Mouse (Mus musculus) hindbrain, embryonic 13.5 days (tissue): ENCODE measurements around the gene Slc25a36. TPM values are rescaled to one million over a fixed set of nuclear protein-coding genes. Genes with fewer than 3 reads are reported as not detected.
A peak's percentile ranks its signal among the peaks of the same experiment; 100 is the strongest.

ENCODE experiments used
- ATAC-seq: fragments of 200-750 bp; cut with Nextera tagmentation; 2 replicates; pipeline ENCODE4 v1.8.0; 2017; ENCODE audit warnings: moderate TSS enrichment; ENCODE audit not compliant: low FRiP score
- H3K27ac ChIP-seq: fragments of 300-500 bp; sonication (generic); 2 replicates; pipeline ENCODE4 v1.5.1; 2015; ENCODE audit warnings: inconsistent platforms, mild to moderate bottlenecking, moderate library complexity
- H3K27me3 ChIP-seq: fragments of 300-500 bp; sonication (generic); 2 replicates; pipeline ENCODE4 v1.6.1; 2015; ENCODE audit warnings: mild to moderate bottlenecking, inconsistent platforms
- H3K36me3 ChIP-seq: fragments of 300-500 bp; sonication (generic); 2 replicates; pipeline ENCODE4 v1.6.1; 2015; ENCODE audit warnings: mild to moderate bottlenecking, inconsistent platforms
- H3K4me1 ChIP-seq: fragments of 300-500 bp; sonication (generic); replicated peaks from 2 replicates; pipeline ENCODE4 v1.6.1; 2015; ENCODE audit warnings: inconsistent platforms
- H3K4me2 ChIP-seq: fragments of 300-500 bp; sonication (generic); 2 replicates; pipeline ENCODE4 v1.6.1; 2015; ENCODE audit warnings: inconsistent platforms, mild to moderate bottlenecking, moderate library complexity
- H3K4me3 ChIP-seq: fragments of 300-500 bp; sonication (generic); 2 replicates; pipeline ENCODE4 v1.5.1; 2015; ENCODE audit warnings: mild to moderate bottlenecking, inconsistent platforms
- H3K9ac ChIP-seq: fragments of 300-500 bp; sonication (generic); 2 replicates; pipeline ENCODE4 v1.6.1; 2015; ENCODE audit warnings: mild to moderate bottlenecking, inconsistent platforms
- H3K9me3 ChIP-seq: fragments of 300-500 bp; sonication (generic); 2 replicates; pipeline ENCODE4 v1.6.1; 2016; ENCODE audit warnings: inconsistent platforms
- WGBS: fragments of 180-500 bp; shearing (Covaris S2); methylation state at CpG from one replicate; pipeline ENCODE4 v1.1.7; 2015; 5-methylcytosine and 5-hydroxymethylcytosine counted together
- polyA plus RNA-seq: library from polyadenylated mRNA; unstranded; fragments of >200 nt; fragmentation: Nextera tagmentation; extraction: Ambion mirVana; gene quantifications from 2 replicates; pipeline ENCODE4 v1.2.1, GENCODE M21; 2015

Slc25a36 gene
- polyA plus RNA-seq, 1 experiment from 2014 or later = 85.5 TPM

GRCm38 (mm10) chr9:97065216-97065615 is 45.7 kb downstream of the Slc25a36 start:
- Histone ChIP-seq H3K36me3 (no peaks in the 10 kb centered on the region), H3K4me2 (no peak overlapping the region), H3K27me3 (no peaks in the 10 kb centered on the region), H3K9me3 (no peaks in the 10 kb centered on the region), H3K9ac (no peak overlapping the region), H3K4me3 (no peak overlapping the region), H3K4me1 (peaks cover 26% of the 10 kb centered on the region), H3K27ac (no peak overlapping the region)
- whole genome bisulfite sequencing = 44% methylated on average over 5 of the region's 5 CpGs
- ATAC-seq = no peak

DNA sequence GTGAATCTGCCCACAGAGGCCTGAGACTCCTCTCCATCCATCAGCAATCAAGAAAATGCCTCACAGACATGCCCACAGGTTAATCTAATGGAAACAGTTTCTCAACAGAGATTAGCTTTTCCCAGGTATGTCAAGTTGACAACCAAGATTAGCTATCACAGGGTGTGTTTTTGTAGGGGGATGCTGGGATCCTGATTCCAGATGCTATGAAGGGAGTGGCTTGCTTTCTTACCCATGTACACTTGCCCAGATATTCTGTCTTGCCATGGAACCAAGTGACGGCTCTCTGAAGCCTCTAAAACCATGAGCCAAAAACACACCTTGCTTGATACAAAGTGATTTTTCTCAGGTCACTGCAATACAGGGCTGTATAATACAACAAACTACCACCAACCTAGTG is 46.8 kb downstream of the Slc25a36 start:
- Histone ChIP-seq H3K4me2 (no peak overlapping the region), H3K36me3 (no peaks in the 10 kb centered on the region), H3K27me3 (no peaks in the 10 kb centered on the region), H3K9me3 (no peaks in the 10 kb centered on the region), H3K9ac (no peak overlapping the region), H3K4me3 (no peak overlapping the region), H3K27ac (no peak overlapping the region), H3K4me1 (peaks cover 28% of the 10 kb centered on the region)
- ATAC-seq = no peak
- WGBS = 91% methylated on average over 1 of the region's 1 CpGs

DNA sequence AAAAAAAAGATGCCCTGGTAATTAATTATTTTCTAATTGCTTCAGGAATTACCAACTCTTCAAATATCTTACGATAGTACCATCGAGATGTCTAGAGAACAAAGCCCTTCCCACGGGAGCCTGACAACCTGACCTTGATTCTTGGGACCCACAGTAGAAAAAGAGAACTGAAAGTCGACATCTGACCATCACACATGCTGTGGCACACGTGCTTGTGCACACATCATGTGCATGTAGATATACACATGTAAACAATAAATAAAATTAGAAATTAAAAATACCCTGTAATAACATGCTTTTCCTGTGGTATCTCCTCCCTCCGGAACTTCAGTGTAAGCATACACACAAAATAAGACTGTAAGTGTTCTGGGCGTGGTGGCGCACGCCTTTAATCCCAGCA is 49.3 kb downstream of the Slc25a36 start:
- no peak overlapping the region for H3K9ac ChIP-seq
- no peak overlapping the region for H3K4me2 ChIP-seq
- no peak overlapping the region for H3K27ac ChIP-seq
- H3K4me3 ChIP-seq = no peak overlapping the region
- H3K9me3 ChIP-seq = no peaks in the 10 kb centered on the region
- 94% methylated on average over 9 of the region's 9 CpGs for WGBS
- H3K27me3 ChIP-seq = no peaks in the 10 kb centered on the region
- no peak for ATAC-seq
- peaks cover 27% of the 10 kb centered on the region for H3K4me1 ChIP-seq
- H3K36me3 ChIP-seq = no peaks in the 10 kb centered on the region

DNA sequence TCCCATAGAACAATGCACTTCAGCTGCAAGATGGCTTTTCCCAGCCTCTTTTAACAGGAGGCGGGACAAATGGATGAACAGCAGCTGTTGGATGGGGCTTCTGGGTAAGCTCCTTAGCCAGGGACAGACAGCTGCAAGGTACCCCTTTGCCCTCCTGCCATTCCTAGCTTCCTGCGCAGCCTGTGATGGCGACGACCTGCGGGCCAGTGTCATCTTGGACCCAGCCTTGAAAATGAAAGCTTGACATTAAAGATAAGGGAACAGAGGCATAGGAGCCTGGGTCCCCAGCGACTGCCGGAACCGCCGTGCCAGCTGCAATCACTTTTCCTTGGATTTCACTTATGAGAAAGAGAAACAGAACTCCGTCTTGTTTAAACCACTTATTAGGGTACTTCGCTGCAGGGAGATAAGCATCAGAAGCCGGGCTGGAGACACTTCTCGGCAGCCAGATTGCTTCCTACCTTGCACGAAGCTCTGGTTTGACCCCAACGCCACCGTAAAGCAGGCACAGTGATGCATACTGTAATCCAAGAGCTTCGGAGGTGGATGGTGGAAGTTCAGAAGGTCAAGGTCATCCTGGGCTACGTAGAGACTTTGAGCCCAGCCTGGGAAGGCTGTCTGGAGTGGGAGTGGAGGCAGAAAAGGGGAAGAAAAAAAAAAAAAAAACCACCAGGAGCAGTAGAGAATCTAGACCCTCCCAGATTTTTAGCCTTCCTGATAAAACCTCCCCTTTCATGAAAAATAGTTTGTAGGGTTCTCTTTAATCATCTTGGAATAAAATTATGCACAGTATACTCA is 54.2 kb downstream of the Slc25a36 start:
- 0 out of 2 replicates have a peak overlapping the region, but pooled peaks have one; percentile 5 for H3K27ac ChIP-seq
- H3K27me3 ChIP-seq = no peaks in the 10 kb centered on the region
- no peak overlapping the region for H3K4me3 ChIP-seq
- H3K4me1 ChIP-seq = peaks cover 26% of the 10 kb centered on the region
- WGBS = 59% methylated on average over 18 of the region's 18 CpGs
- ATAC-seq = 0 out of 2 replicates have a peak, but pooled peaks have one; percentile 16
- peak overlapping the region; percentile 27 for H3K4me2 ChIP-seq
- H3K36me3 ChIP-seq = no peaks in the 10 kb centered on the region
- H3K9me3 ChIP-seq = no peaks in the 10 kb centered on the region
- peak overlapping the region; percentile 14; the same call in 1 of the 2 replicates for H3K9ac ChIP-seq

DNA sequence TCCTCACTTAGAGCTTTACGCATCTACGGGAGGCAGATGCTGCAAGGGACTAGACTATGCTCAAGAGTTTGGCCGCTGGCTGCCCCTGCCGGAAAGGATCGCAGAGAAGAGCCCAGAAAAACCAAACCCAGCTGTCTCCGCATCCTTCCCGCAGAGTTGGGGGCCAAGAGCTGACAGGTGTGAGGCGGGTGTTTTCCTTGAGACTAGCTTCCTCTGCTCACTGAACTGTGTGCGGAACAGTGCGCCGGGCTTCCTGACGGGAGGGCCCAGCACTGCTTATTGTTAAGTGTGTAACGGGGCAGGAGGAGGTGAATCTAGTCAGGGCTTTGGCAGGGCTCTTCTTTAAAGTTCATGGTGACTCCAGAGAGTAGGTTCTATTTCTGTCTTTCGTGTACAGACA is 55.1 kb downstream of the Slc25a36 start:
- Histone ChIP-seq H3K9me3 (no peaks in the 10 kb centered on the region), H3K4me3 (no peak overlapping the region), H3K27ac (0 out of 2 replicates have a peak overlapping the region, but pooled peaks have one; percentile 5), H3K4me1 (peaks cover 28% of the 10 kb centered on the region), H3K36me3 (no peaks in the 10 kb centered on the region), H3K4me2 (no peak overlapping the region), H3K27me3 (no peaks in the 10 kb centered on the region), H3K9ac (no peak overlapping the region)
- no peak; the same call in 1 of the 2 replicates for ATAC-seq
- WGBS = 38% methylated on average over 14 of the region's 14 CpGs

GRCm38 (mm10) chr9:97051176-97051575 is 59.8 kb downstream of the Slc25a36 start:
- Histone ChIP-seq H3K9me3 (no peaks in the 10 kb centered on the region), H3K27me3 (no peaks in the 10 kb centered on the region), H3K27ac (peak overlapping the region; percentile 64), H3K4me2 (no peak overlapping the region), H3K36me3 (no peaks in the 10 kb centered on the region), H3K9ac (no peak overlapping the region), H3K4me3 (no peak overlapping the region), H3K4me1 (peaks cover 18% of the 10 kb centered on the region)
- ATAC-seq = peak; percentile 77
- 10% methylated on average over 8 of the region's 8 CpGs for WGBS

DNA sequence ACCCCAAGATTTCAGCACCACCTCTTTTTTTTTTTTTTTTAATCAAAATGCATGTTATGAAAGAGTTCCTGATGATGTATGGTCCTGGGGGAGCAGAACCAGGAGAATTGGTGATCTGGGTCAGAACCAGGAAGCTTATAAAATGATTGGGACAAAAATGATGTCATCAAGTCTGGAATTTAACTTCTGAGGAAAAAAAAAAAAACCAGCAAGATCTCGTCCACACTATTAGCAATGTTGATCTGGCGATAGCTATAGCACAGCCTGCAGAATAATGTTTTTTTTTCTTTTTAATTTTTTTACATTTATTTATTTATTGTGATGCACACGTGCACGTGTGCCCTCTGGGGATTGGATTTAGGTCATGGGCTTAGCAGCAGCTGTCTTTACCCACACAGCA is 64.7 kb downstream of the Slc25a36 start:
- WGBS = 87% methylated on average over 4 of the region's 4 CpGs
- no peaks in the 10 kb centered on the region for H3K9me3 ChIP-seq
- H3K36me3 ChIP-seq = no peaks in the 10 kb centered on the region
- peaks cover 8% of the 10 kb centered on the region for H3K4me1 ChIP-seq
- H3K9ac ChIP-seq = no peak overlapping the region
- no peak for ATAC-seq
- H3K4me2 ChIP-seq = no peak overlapping the region
- H3K27me3 ChIP-seq = no peaks in the 10 kb centered on the region
- no peak overlapping the region for H3K4me3 ChIP-seq
- no peak overlapping the region for H3K27ac ChIP-seq

DNA sequence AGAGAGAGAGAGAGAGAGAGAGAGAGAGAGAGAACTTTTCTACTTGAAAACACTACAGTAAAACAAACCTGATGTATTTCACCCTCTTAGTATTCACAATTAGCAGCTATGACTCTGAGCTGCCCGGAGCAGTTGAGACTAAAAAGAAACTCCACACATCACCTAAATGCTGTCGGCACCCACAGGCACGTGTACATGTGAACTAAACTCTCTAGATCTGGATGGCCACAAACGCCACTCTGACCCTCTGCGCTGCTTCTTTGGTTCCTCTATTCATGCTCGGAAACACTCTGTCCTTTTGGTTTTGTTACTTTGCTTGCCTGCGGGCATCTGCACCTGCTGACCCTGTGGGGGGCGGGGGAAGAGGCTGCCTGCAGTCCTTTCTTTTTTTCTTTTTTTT is 69.3 kb downstream of the Slc25a36 start:
- no peaks in the 10 kb centered on the region for H3K9me3 ChIP-seq
- 0 out of 2 replicates have a peak, but pooled peaks cover 2% of the 10 kb centered on the region for H3K4me1 ChIP-seq
- H3K9ac ChIP-seq = no peak overlapping the region
- no peaks in the 10 kb centered on the region for H3K27me3 ChIP-seq
- H3K27ac ChIP-seq = no peak overlapping the region
- no peak overlapping the region for H3K4me2 ChIP-seq
- ATAC-seq = no peak
- no peak overlapping the region for H3K4me3 ChIP-seq
- no peaks in the 10 kb centered on the region for H3K36me3 ChIP-seq
- 66% methylated on average over 8 of the region's 8 CpGs for WGBS

GRCm38 (mm10) chr9:97038010-97038409 is 72.9 kb downstream of the Slc25a36 start:
- ATAC-seq = no peak
- WGBS = 88% methylated on average over 3 of the region's 3 CpGs
- no peak overlapping the region for H3K4me3 ChIP-seq
- H3K27me3 ChIP-seq = no peaks in the 10 kb centered on the region
- H3K36me3 ChIP-seq = no peaks in the 10 kb centered on the region
- H3K27ac ChIP-seq = no peak overlapping the region
- H3K9me3 ChIP-seq = no peaks in the 10 kb centered on the region
- H3K4me1 ChIP-seq = 0 out of 2 replicates have a peak, but pooled peaks cover 2% of the 10 kb centered on the region
- no peak overlapping the region for H3K9ac ChIP-seq
- no peak overlapping the region for H3K4me2 ChIP-seq

GRCm38 (mm10) chr9:97036656-97037055 is 74.3 kb downstream of the Slc25a36 start:
- Histone ChIP-seq H3K4me1 (0 out of 2 replicates have a peak, but pooled peaks cover 2% of the 10 kb centered on the region), H3K9me3 (no peaks in the 10 kb centered on the region)

DNA sequence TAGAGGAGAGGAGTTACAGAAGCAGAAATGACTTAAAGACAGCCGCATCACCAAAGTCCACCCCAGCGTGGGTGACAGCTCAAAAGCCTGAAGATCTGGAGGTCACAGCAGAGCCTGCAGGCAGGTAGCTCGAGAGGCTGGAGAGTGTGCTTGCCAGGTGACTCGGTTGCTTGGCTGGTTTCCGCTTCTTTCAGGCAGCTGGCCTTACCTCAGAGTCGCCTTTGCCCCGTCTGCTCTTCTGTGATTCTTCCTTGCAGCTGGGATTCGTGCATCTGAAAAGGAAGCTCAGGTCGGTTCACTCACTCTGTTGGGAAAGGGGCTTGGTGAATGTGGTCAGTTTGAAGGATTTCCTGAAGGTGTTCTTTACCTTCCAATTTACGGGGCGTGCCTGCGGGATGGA is 83.6 kb downstream of the Slc25a36 start:
- no peak for ATAC-seq
- H3K27me3 ChIP-seq = no peaks in the 10 kb centered on the region
- H3K4me3 ChIP-seq = no peak overlapping the region
- H3K9me3 ChIP-seq = no peaks in the 10 kb centered on the region
- no peak overlapping the region for H3K9ac ChIP-seq
- H3K4me1 ChIP-seq = 0 out of 2 replicates have a peak, but pooled peaks cover 5% of the 10 kb centered on the region
- no peaks in the 10 kb centered on the region for H3K36me3 ChIP-seq
- no peak overlapping the region for H3K4me2 ChIP-seq
- 78% methylated on average over 12 of the region's 12 CpGs for WGBS
- no peak overlapping the region for H3K27ac ChIP-seq

More at GRCm38 (mm10) chr9:97036656-97037055, 74.3 kb downstream of the Slc25a36 start:
- no peak overlapping the region for H3K4me2 ChIP-seq
- WGBS = 79% methylated on average over 7 of the region's 7 CpGs
- H3K4me3 ChIP-seq = no peak overlapping the region
- H3K36me3 ChIP-seq = no peaks in the 10 kb centered on the region
- no peak for ATAC-seq
- H3K27me3 ChIP-seq = no peaks in the 10 kb centered on the region
- no peak overlapping the region for H3K9ac ChIP-seq
- H3K27ac ChIP-seq = no peak overlapping the region

DNA sequence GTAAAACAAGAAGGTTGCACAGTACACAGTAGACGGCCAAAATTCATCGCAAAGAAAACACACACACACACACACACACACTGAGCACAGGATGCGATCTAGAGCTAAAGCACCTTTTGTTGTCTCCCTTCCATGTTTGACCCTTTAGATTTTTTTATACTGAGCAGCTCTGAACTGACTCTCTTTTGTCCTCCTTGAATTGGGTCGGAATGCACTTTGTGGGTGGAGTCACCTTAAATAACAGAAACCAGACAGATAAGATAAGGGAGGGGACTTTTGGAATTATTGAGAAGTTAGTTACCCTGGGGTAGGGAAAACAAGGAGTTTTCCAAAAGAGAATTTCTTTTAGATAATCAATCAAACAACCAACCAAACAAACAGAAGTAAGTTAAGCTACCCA is 85.0 kb downstream of the Slc25a36 start:
- Histone ChIP-seq H3K4me2 (no peak overlapping the region), H3K36me3 (no peaks in the 10 kb centered on the region), H3K9me3 (no peaks in the 10 kb centered on the region), H3K27ac (no peak overlapping the region), H3K9ac (no peak overlapping the region), H3K4me1 (0 out of 2 replicates have a peak, but pooled peaks cover 5% of the 10 kb centered on the region), H3K27me3 (no peaks in the 10 kb centered on the region), H3K4me3 (no peak overlapping the region)
- no peak for ATAC-seq
- 77% methylated on average over 4 of the region's 4 CpGs for WGBS
